Mouse (Mus musculus) ES-E14 (cell line): ENCODE data around the gene Kif13a. TPM values are rescaled to one million over a fixed set of nuclear protein-coding genes. Genes with fewer than 3 reads are reported as not detected.

Source experiments
- DNase-seq: peaks from one replicate; pipeline ENCODE4 v3.0.0-alpha.2; 2013; ENCODE audit warnings: low read depth, low spot score
- H3K27ac ChIP-seq: 2 replicates; pipeline ENCODE4 v1.5.1; 2012; ENCODE audit warnings: low read depth, mild to moderate bottlenecking, low read length, moderate library complexity, mixed read lengths; ENCODE audit not compliant: poor library complexity, insufficient read depth, severe bottlenecking
- H3K36me3 ChIP-seq: 2 replicates; pipeline ENCODE4 v1.6.1; 2012; ENCODE audit warnings: mild to moderate bottlenecking, low read length, moderate library complexity, mixed read lengths; ENCODE audit not compliant: control insufficient read depth, poor library complexity, insufficient read depth, severe bottlenecking
- H3K4me1 ChIP-seq, 2 experiments: fragments of 150-350 bp in 1 of 2; sonication (generic) in 1 of 2; 2 replicates each; pipeline ENCODE4 v1.6.1; 2012; ENCODE audit warnings: low read length in 2 of 2, mild to moderate bottlenecking in 1 of 2, mixed read lengths in 1 of 2; ENCODE audit not compliant: control insufficient read depth in 2 of 2, insufficient read depth in 2 of 2, poor library complexity in 1 of 2
- H3K4me3 ChIP-seq, 2 experiments: fragments of 150-350 bp in 1 of 2; sonication (generic) in 1 of 2; 2 replicates each; pipeline ENCODE4 v1.5.1; 2012; ENCODE audit warnings: low read length in 2 of 2, low read depth in 1 of 2, mild to moderate bottlenecking in 1 of 2, mixed read lengths in 1 of 2; ENCODE audit not compliant: insufficient read depth in 1 of 2, poor library complexity in 1 of 2, severe bottlenecking in 1 of 2
- H3K9ac ChIP-seq: 2 replicates; pipeline ENCODE4 v1.6.1; 2012; ENCODE audit warnings: low read depth, mild to moderate bottlenecking, low read length, mixed read lengths; ENCODE audit not compliant: poor library complexity, insufficient read depth, severe bottlenecking
- H3K9me3 ChIP-seq: fragments of 150-350 bp; sonication (generic); 2 replicates; pipeline ENCODE4 v1.6.1; 2012; ENCODE audit warnings: low read depth, mild to moderate bottlenecking, low read length; ENCODE audit not compliant: control insufficient read depth, insufficient read depth
- CHD2 ChIP-seq: IDR thresholded peaks from 2 replicates; pipeline ENCODE4 v1.6.1; 2014; ENCODE audit warnings: mild to moderate bottlenecking, low read depth, low read length, inconsistent platforms
- HCFC1 ChIP-seq: IDR thresholded peaks from 2 replicates; pipeline ENCODE4 v1.6.1; 2012; ENCODE audit warnings: low read length, inconsistent platforms, borderline replicate concordance; ENCODE audit not compliant: insufficient read depth
- MAFK ChIP-seq: IDR thresholded peaks from 2 replicates; pipeline ENCODE4 v1.6.1; 2014; ENCODE audit warnings: mild to moderate bottlenecking, low read depth, low read length, inconsistent platforms; ENCODE audit not compliant: insufficient read depth
- ZC3H11A ChIP-seq: IDR thresholded peaks from 2 replicates; pipeline ENCODE4 v1.6.1; 2012; ENCODE audit warnings: low read depth, mild to moderate bottlenecking, inconsistent platforms, low read length, borderline replicate concordance
- ZNF384 ChIP-seq: IDR thresholded peaks from 2 replicates; pipeline ENCODE4 v1.6.1; 2012; ENCODE audit warnings: low read depth, low read length, inconsistent platforms
- in situ Hi-C, 2 experiments: fragments of 600-800 bp; cut with MboI; formaldehyde crosslinking; loops; one replicate each; pipeline ENCODE4 v1.15.1; 2025; ENCODE audit warnings: low sequenced_read_pairs in 2 of 2, inconsistent platforms in 1 of 2; ENCODE audit not compliant: unreplicated experiment in 2 of 2
- total RNA-seq: library from RNA; depleted of rRNA; stranded (reverse); fragments of 300-350 nt; gene quantifications from 2 replicates; pipeline ENCODE4 v1.2.3, GENCODE M21; 2012

Gene Kif13a
- total RNA-seq, 1 experiment, result 23.6 TPM

GRCm38 (mm10) chr13:46859173-46859572 lies 70.5 kb downstream of the Kif13a start:
- H3K36me3 ChIP-seq, result no peaks in the 10 kb centered on the region
- no peak overlapping the region for H3K9ac ChIP-seq
- no peak overlapping the region for H3K4me3 ChIP-seq
- TF ChIP-seq CHD2, result no peak
- no peak for TF ChIP-seq HCFC1
- no peak for TF ChIP-seq MAFK
- TF ChIP-seq ZNF384, result no peak
- no peak for TF ChIP-seq ZC3H11A
- in situ Hi-C loops, result no loop called here
- DNase-seq, result no peak
- no peaks in the 10 kb centered on the region for H3K4me1 ChIP-seq
- no peaks in the 10 kb centered on the region for H3K9me3 ChIP-seq
- H3K27ac ChIP-seq, result no peak overlapping the region

GRCm38 (mm10) chr13:46858835-46859152 lies 70.9 kb downstream of the Kif13a start:
- no peak overlapping the region for H3K27ac ChIP-seq
- in situ Hi-C loops, result no loop called here
- H3K9ac ChIP-seq, result no peak overlapping the region
- no peaks in the 10 kb centered on the region for H3K4me1 ChIP-seq
- no peaks in the 10 kb centered on the region; the same call in 1 of the 2 replicates for H3K36me3 ChIP-seq
- H3K9me3 ChIP-seq, result no peaks in the 10 kb centered on the region
- DNase-seq, result no peak
- H3K4me3 ChIP-seq, result no peak overlapping the region
- TF ChIP-seq MAFK (no peak), HCFC1 (no peak), CHD2 (no peak), ZC3H11A (no peak), ZNF384 (no peak)

DNA sequence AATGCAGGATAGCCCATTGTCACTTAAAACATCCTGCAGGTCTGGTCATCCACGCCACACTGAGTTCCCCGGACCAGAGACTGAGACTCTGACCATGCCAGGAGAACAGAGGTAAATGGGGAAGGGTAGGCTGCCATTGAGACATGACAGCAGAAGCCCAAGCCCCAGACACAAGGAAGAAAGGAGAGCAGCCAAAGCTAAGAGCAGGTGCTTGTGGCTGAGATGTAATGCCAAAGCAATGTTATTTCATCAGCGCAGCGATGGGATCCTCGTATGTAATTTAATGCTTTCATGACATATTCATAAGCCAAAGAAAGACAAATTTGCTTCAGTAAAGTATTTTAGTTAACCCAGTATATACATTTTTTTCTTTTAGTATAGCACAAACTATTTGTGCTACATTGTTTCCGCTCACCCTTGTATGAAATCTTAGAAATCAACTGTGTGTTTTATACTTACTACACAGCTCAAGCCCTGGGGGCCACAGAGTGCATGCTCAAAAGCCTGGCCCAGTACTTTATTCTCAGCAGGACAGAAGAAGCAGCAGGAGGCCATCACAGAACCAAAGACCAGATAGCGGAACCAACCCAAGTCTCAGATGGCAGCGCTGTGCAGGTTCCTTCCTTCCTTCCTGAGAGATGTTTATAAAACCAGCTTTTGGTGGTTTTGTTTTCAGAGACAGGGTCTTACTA lies 71.4 kb downstream of the Kif13a start:
- TF ChIP-seq ZNF384, result no peak
- no peak for TF ChIP-seq MAFK
- TF ChIP-seq HCFC1, result no peak
- no peak for TF ChIP-seq CHD2
- no peak for TF ChIP-seq ZC3H11A
- H3K4me1 ChIP-seq, result no peaks in the 10 kb centered on the region
- no peak for DNase-seq
- no peak overlapping the region for H3K27ac ChIP-seq
- in situ Hi-C loops, result no loop called here
- no peak overlapping the region for H3K9ac ChIP-seq
- H3K9me3 ChIP-seq, result no peaks in the 10 kb centered on the region
- no peak overlapping the region for H3K4me3 ChIP-seq
- H3K36me3 ChIP-seq, result no peaks in the 10 kb centered on the region; the same call in 1 of the 2 replicates

DNA sequence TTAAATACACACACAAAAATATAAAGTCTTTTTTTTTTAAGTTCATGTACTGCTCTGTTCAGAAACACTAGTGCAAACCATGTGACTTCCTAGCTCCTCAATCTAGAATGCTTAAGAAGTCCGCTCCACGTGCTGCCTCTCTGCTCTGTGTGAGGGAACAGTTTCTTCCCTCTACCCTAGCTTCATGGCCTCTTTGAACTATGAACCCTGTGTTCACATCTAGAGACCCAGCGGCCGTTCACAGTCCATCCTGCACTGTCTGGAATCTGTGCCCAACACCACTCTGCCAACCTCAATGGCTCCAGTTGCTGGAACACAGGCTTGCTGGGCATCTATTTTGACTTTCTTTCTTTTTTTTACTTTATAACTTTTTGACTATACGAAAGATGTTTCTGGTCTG lies 75.2 kb downstream of the Kif13a start:
- in situ Hi-C loops, result no loop called here
- Histone ChIP-seq H3K9me3 (no peaks in the 10 kb centered on the region), H3K36me3 (no peaks in the 10 kb centered on the region; the same call in 1 of the 2 replicates), H3K4me3 (no peak overlapping the region), H3K4me1 (no peaks in the 10 kb centered on the region), H3K9ac (no peak overlapping the region), H3K27ac (no peak overlapping the region)
- TF ChIP-seq CHD2, result no peak
- TF ChIP-seq MAFK, result no peak
- no peak for TF ChIP-seq ZNF384
- no peak for TF ChIP-seq ZC3H11A
- no peak for TF ChIP-seq HCFC1
- no peak for DNase-seq
